Mouse (Mus musculus) G1E (cell line): ENCODE data around the gene Vars2. TPM values are rescaled to one million over a fixed set of nuclear protein-coding genes. Genes with fewer than 3 reads are reported as not detected.
A peak's percentile ranks its signal among the peaks of the same experiment; 100 is the strongest.

Experiments
- ATAC-seq: 2 replicates; pipeline ENCODE4 v1.8.0; 2016; ENCODE audit warnings: mild to moderate bottlenecking; ENCODE audit not compliant: insufficient number of reproducible peaks, poor library complexity, low FRiP score, severe bottlenecking; ENCODE audit errors: extremely low read depth
- DNase-seq: peaks from one replicate; pipeline ENCODE4 v3.0.0; 2012; ENCODE audit warnings: low spot score
- H3K27me3 ChIP-seq: 2 replicates; pipeline ENCODE4 v1.6.1; 2012; ENCODE audit warnings: mild to moderate bottlenecking, low read length, inconsistent platforms; ENCODE audit not compliant: insufficient read depth
- H3K36me3 ChIP-seq: replicated peaks from 2 replicates; pipeline ENCODE3; 2012; ENCODE audit warnings: mild to moderate bottlenecking, inconsistent platforms
- H3K4me1 ChIP-seq: 2 replicates; pipeline ENCODE4 v1.6.1; 2012; ENCODE audit warnings: low read depth, low read length, inconsistent platforms, mixed read lengths; ENCODE audit not compliant: insufficient read depth
- H3K4me3 ChIP-seq: 2 replicates; pipeline ENCODE4 v1.5.1; 2012; ENCODE audit warnings: low read depth, mild to moderate bottlenecking, inconsistent platforms, low read length, moderate library complexity, mixed read lengths
- H3K9me3 ChIP-seq: replicated peaks from 2 replicates; pipeline ENCODE4 v1.6.1; 2012; ENCODE audit warnings: inconsistent platforms
- CTCF ChIP-seq: IDR thresholded peaks from 2 replicates; pipeline ENCODE4 v1.5.1; 2012; ENCODE audit warnings: low read depth, low read length, inconsistent platforms, mixed read lengths
- GATA1 ChIP-seq: IDR thresholded peaks from 2 replicates; pipeline ENCODE4 v1.6.1; 2012; ENCODE audit warnings: borderline replicate concordance, low read length, inconsistent platforms, mixed read lengths
- GATA2 ChIP-seq: IDR thresholded peaks from 2 replicates; pipeline ENCODE4 v1.6.1; 2012; ENCODE audit warnings: low read depth, low read length, inconsistent platforms, borderline replicate concordance
- POLR2AphosphoS5 ChIP-seq: IDR thresholded peaks from 2 replicates; pipeline ENCODE4 v1.6.1; 2012; ENCODE audit warnings: low read depth, low read length, inconsistent platforms; ENCODE audit not compliant: insufficient replicate concordance
- TAL1 ChIP-seq: conservative IDR thresholded peaks from 2 replicates; pipeline ENCODE4 v1.6.1; 2012; ENCODE audit warnings: low read depth, low read length, inconsistent platforms, mixed read lengths
- polyA plus RNA-seq: library from polyadenylated mRNA; stranded (reverse); fragments of >175 nt; gene quantifications from 2 replicates; pipeline ENCODE4 v1.2.3, GENCODE M21; 2012
- total RNA-seq, 2 experiments: library from RNA; stranded (forward) in 1 of 2; stranded (reverse) in 1 of 2; fragments of 200-1000 nt in 1 of 2; fragments of >200 nt in 1 of 2; fragmentation: Nextera tagmentation in 1 of 2; gene quantifications; 2 replicates each; pipeline ENCODE4 v1.2.3; 2014 to 2017

Gene Vars2
- total and polyA plus RNA-seq, 3 experiments: 11.0 to 93.9 (median 24.6) TPM

DNA sequence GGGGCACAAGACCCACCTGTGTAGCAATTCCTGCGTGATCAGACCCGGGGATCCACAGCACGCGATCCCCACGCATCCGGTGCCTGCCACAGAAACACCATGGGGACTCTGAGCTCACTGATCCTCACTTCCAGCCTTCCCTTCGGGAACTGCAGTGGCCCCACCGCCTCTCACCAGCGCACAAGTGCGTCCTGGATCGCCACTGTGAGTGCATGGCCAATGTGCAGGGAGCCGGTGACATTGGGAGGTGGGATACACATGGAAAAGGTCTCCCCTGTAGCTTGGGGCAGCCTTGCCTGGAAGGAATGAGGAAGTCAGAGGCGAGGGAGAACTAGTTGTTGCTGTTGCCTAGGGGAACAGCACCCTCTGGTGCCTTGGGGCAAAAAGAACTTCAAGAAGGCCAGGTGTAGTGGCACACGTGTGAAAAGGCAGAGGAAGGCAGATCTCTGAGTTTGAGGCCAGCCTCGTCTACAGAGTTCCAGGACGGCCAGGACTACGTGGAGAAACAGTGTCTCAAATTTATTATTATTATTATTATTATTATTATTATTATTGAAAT lies 1.4 kb downstream of the Vars2 start:
- no peaks in the 10 kb centered on the region for H3K9me3 ChIP-seq
- peak overlapping the region; percentile 57; the same call in 1 of the 2 replicates for H3K4me3 ChIP-seq
- H3K36me3 ChIP-seq: peaks cover 80% of the 10 kb centered on the region
- no peak for TF ChIP-seq GATA2
- TF ChIP-seq CTCF: peak; percentile 29; the same call in 1 of the 2 replicates
- TF ChIP-seq POLR2AphosphoS5: no peak
- no peak for TF ChIP-seq TAL1
- ATAC-seq (peak; percentile 51; the same call in 1 of the 2 replicates), DNase-seq (peak; percentile 87)
- H3K27me3 ChIP-seq: no peaks in the 10 kb centered on the region
- H3K4me1 ChIP-seq: peaks cover 25% of the 10 kb centered on the region

DNA sequence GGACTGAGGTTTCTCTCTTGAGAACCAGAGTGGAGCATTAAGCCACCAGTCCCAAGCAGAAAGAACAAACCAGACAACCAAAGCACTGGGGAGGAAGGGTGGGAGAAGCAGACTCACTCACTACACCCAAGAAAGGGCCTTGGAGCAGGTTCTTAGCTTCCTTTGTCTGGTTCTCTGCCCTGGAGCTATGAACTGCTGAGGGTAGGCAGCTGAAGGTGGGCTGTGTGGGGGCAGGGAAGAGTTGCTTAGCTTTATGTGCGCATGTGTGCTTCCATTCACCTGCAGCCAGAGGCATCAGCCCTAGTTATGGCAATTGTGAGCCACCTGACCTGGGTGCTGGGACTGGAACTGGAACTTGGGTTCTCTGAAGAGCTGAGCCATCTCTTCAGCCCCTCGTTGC lies 14.3 kb downstream of the Vars2 start:
- H3K27me3 ChIP-seq: peaks cover 19% of the 10 kb centered on the region
- no peaks in the 10 kb centered on the region for H3K9me3 ChIP-seq
- DNase-seq (no peak), ATAC-seq (no peak)
- peaks cover 37% of the 10 kb centered on the region for H3K36me3 ChIP-seq
- H3K4me3 ChIP-seq: no peak overlapping the region
- TF ChIP-seq POLR2AphosphoS5 (no peak), GATA2 (no peak), CTCF (no peak), GATA1 (no peak), TAL1 (no peak)
- no peaks in the 10 kb centered on the region; the same call in 1 of the 2 replicates for H3K4me1 ChIP-seq

DNA sequence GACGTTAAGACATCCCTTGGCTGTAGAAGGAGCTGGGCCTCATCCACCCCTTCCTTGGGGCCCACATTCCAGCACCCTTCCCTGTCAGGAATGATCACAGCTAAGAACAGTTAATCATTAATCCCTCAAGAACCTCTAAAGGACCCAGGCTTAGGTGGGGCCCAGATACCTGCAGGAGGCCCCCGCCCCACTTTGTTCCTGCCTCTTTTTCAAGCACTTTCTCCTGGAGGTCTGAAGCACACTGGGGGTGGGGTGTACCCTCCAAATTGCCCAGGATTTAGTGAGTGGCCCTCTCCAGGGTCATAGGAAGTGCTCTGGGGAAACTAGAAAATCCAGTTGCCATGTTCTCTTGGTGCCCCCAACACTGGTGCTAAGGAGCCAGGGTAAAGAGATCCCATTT lies 18.0 kb downstream of the Vars2 start:
- Histone ChIP-seq H3K27me3 (peaks cover 28% of the 10 kb centered on the region), H3K36me3 (peaks cover under 1% of the 10 kb centered on the region), H3K9me3 (no peaks in the 10 kb centered on the region), H3K4me3 (no peak overlapping the region), H3K4me1 (no peaks in the 10 kb centered on the region; the same call in 1 of the 2 replicates)
- ATAC-seq (no peak), DNase-seq (no peak)
- TF ChIP-seq GATA2: no peak
- TF ChIP-seq POLR2AphosphoS5: no peak
- TF ChIP-seq TAL1: no peak
- TF ChIP-seq GATA1: no peak
- TF ChIP-seq CTCF: no peak

DNA sequence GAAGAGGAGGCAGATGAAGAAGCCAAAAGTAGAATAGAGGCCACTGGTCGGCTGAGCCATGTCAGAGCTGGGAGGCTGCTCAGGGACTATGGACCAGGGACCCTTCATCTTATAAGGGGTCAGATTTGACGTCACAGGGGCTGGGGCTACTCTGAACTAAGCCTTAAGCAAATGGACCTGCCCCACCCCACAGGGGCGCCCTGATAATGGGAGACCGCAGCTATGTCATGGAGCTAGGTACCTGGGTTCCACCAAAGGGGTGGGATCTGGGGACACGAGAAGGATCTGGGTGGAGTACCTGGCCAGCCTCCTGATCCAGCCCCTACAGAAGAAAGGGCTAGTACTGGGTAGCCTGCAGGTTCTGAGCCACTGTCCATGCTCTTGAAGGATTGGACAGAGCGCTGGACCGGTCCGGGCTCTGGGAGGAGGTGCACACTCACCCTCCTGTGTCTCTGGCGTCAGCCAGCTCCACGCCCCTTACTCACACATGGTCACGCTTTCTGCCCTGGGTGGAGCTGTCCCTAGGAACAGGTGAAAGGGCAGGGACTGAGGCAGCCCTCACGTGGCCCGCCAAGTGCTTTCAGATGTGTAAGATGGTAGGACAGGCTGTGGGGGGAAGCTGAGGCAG lies 23.7 kb downstream of the Vars2 start, which contains the start of gene Mucl3:
Mucl3 (minus strand) TSS at position 87 of the 628 bp plus-strand sequence.
- H3K27me3 ChIP-seq: peaks cover 22% of the 10 kb centered on the region
- DNase-seq: no peak

DNA sequence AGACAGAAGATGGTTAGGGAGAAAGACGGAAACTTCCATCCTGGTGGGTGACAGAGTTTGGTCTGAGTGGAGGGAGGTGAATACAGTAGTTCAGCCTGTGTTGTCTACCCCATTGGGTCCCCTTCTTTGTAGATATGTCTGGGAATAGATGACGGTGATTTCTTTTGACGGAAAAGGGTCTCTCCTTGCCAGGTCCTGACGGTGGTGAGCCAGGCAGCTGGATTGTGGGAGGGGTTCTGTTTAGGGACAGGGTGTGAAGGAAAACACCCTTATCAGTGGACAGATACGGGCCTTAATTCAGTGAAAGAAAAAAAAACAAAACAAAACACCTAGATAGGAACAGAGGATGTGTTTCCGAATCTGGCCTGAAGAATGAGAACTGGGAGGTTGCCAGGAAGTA lies 28.0 kb downstream of the Vars2 start:
- no peak for DNase-seq
- Histone ChIP-seq H3K9me3 (no peaks in the 10 kb centered on the region), H3K4me3 (no peak overlapping the region), H3K36me3 (no peaks in the 10 kb centered on the region), H3K4me1 (peaks cover 4% of the 10 kb centered on the region), H3K27me3 (peaks cover 19% of the 10 kb centered on the region)
- ATAC-seq: no peak
- TF ChIP-seq GATA1: no peak
- TF ChIP-seq POLR2AphosphoS5: no peak
- TF ChIP-seq TAL1: no peak
- TF ChIP-seq CTCF: no peak
- TF ChIP-seq GATA2: no peak

More for the DNA sequence above, 23.7 kb downstream of the Vars2 start, which contains the start of gene Mucl3:
- Histone ChIP-seq H3K4me1 (no peaks in the 10 kb centered on the region), H3K4me3 (no peak within 1 kb of the TSS), H3K9me3 (no peaks in the 10 kb centered on the region), H3K36me3 (no peaks in the 10 kb centered on the region)
- ATAC-seq: no peak
- TF ChIP-seq CTCF (no peak), GATA2 (no peak), TAL1 (no peak), POLR2AphosphoS5 (no peak), GATA1 (no peak)

DNA sequence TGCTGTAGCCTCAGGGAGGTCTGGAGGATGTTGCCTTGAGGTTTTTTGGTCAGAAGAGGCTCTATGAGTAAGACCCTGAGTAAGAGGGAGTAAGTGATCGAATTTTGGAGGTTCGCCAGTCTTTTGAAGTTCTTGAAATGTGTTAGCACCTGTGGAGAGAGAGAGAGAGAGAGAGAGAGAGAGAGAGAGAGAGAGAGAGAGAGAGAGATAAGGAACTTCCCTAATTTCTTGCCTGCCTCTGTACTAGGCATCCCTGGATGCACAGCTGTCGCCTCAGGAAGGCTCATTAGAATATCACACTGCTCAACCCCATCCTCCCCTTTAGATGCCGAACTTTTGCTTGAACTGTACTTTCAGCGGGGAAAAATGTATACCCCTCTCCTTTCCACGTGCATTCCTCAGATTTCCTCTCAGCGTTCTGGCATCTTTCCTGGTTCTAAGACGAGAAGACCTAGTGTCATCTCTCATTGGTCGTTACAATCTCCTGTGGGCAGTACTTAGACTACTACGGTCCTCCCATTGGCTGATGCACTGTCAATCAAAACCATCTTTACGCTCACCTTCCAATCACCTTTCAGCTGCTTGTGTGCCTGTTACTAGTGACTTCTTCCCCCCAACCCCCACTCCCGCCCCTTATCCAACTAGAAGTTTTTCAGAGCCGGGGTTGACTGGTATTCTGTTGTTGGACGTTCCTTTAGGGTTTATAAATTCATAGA lies 28.8 kb downstream of the Vars2 start:
- H3K27me3 ChIP-seq: peaks cover 13% of the 10 kb centered on the region
- no peak overlapping the region for H3K4me3 ChIP-seq
- ATAC-seq: no peak

More for the DNA sequence above, 28.8 kb downstream of the Vars2 start:
- peaks cover 4% of the 10 kb centered on the region for H3K4me1 ChIP-seq
- no peaks in the 10 kb centered on the region for H3K9me3 ChIP-seq
- no peak for DNase-seq
- no peaks in the 10 kb centered on the region for H3K36me3 ChIP-seq
- no peak for TF ChIP-seq GATA1
- no peak for TF ChIP-seq CTCF
- no peak for TF ChIP-seq TAL1
- no peak for TF ChIP-seq GATA2
- TF ChIP-seq POLR2AphosphoS5: no peak
